Mouse (Mus musculus) spleen, adult 12 weeks (tissue): Measurements from ENCODE around the gene Antxr1.

Experiments
- DNase-seq: peaks from one replicate; pipeline ENCODE4 v3.0.0; 2022; ENCODE audit warnings: low spot score

Gene Antxr1

GRCm38 (mm10) chr6:87250701-87251100 is 84.9 kb downstream of the Antxr1 start:
- no peak for DNase-seq

DNA sequence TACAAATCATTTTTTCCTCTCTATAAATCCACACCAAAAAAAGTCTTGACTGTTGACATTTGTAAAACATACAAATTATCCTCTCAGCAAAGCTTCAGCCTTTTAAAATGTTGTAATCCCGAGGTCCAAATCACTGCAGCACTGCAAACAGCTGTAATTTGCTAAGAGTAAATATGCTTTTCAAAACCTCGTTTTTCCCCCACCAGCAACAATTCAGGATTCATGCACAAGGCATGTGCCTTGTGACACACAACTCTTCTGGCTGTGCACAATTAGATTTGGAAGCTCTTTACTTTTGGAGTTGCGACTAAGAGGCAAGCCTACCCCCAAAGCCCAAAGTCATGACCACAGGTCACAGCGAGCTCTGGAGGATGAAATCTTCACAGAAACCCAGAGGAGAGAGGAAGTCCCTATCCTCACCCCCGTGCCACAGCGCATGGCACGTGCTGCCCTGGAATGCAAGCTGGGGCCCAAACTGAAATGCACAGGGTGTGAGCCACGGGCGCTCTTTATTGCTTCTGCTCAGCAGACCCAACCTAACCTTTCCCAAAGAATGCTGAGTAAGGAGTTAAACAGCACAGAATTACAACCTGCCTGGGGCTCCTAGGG is 87.3 kb downstream of the Antxr1 start:
- no peak for DNase-seq

DNA sequence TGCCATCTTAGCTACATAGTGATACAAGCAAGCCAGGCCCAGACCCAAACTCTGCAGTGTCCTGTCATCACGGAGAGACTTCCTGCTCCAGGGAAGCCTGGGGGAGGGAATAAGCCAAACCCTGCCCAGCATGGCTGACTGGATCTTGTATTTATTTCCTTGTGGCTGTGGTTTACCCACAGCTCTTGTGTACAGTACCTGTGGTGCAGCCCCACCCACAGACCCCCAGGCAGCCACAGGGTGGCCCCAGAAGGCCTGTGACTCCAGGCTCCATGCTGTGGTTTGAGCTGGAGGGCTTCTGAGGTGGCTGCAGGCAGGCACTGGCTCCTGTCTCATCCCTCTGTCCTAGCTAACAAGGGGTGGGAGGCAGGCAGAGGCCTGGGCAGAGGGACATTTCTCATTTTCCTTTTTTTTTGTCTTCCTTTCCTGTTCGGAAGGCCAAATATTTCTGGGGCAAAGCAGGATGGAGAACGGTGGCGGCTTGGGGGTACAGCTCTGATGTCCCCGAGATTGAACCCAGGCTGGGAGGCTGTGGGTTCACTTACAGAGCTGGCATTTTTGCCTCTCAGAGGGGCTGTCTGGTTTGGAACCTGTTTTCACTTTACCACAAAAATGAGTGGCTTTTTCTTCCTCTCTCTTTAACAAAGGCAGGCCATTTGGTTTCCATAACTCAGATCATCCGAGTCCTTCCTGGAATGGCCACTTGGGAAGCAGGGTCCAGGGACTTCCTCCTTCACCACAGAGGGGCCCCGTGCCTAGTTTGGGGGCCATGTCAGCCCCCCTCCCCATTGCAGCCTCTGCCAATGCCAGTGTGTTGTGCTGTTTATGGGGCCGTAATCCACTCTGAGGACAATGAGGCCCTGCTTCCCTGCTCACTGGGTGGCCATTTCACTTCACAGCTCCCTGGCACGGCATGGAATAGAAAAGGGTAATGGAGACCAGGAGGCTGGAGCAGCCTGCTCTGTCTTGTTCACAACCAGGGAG is 91.2 kb downstream of the Antxr1 start:
- no peak for DNase-seq

DNA sequence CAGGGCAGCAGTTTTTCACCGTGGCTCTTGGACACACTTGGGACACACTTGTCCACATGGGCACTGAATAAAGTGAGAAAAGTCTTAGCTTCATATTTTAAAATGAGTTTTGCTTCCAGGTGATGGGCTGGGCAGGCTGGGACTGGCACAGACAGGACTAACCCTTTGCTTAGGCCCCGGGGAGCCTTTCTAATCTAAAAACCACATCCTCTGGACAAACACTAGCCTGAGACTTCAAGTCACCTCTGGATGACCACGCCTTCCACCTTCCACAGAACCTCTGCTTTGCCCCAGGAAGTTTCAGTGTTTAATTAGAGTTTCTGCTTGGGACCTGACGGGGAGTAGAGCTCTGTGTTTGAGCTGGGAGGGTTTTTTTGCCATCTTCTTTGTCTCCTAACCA is 98.4 kb downstream of the Antxr1 start:
- DNase-seq = no peak

- DNase-seq = no peak
Observed at GRCm38 (mm10) chr6:87236061-87236460, 99.6 kb downstream of the Antxr1 start.

- no peak for DNase-seq
Observed at GRCm38 (mm10) chr6:87233111-87233510, 102.5 kb downstream of the Antxr1 start.

- DNase-seq = no peak
Observed at GRCm38 (mm10) chr6:87230041-87230440, 105.6 kb downstream of the Antxr1 start.

GRCm38 (mm10) chr6:87227940-87228339 is 107.7 kb downstream of the Antxr1 start:
- DNase-seq = no peak

- DNase-seq = no peak
Observed at GRCm38 (mm10) chr6:87226315-87226714, 109.3 kb downstream of the Antxr1 start.

DNA sequence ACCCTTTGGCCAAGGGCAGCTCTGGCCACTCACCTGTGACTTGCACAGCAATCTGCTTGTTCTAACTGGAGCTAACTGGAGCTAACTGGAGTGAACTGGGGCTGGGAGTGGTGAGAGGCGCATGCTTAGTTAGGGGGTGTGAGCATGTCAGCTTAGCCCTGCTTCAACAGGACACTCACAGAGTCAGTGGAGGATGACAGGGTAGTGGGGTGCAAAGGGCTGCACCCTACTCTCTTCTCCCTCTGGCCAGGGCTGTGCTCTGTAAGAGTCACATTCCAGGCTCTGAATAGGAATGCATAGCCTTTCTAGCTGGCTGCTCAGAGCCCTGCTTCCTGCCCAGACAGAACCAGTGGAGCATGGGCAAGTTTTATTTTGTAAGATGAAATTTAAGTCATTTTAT is 110.3 kb downstream of the Antxr1 start:
- DNase-seq = no peak

GRCm38 (mm10) chr6:87222854-87223631 is 112.6 kb downstream of the Antxr1 start:
- no peak for DNase-seq

DNA sequence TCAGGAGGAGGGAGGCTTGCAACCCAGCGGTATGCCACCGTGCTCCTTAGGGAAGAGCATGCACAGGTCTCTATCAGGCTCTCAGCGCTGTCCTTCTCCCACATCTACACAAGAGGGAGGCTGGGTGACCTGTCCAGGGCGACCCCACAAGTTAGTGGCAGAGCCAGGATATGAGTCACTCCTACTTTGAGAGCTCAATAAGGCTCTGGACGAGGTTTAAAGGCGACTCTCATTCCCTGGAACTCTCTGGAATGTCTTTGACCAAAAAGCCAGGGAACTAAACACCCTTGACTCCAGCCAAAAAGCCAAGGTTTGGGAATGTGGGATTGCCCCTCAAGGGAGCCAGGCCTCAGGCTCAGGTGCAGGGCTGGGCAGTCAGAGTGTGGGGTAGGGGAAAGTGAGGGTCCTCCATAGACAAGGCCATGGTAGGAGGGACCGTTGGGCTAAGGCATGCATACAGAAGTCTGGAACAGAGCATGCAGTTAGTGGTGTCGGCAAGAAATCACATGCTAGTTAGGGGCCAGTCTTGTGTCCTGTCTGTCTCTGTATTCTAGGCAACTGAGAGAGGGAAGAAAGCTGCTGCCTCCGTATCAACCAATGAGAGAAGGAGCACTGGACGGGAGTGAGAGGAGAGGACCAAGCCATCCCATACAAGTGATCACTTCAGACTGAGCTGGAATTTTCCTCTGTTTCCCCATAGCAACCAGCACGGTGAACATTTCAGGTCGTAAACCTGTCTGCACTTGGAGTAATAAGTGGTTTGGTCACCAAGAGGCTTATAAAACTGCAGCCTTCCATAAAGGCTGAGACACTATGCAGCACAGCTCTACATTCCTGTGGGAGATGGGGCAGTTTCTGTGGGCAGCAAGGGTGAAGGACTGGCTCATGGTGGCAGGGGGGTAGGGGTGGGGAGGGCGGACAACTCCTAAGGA is 116.3 kb downstream of the Antxr1 start:
- DNase-seq = no peak

DNA sequence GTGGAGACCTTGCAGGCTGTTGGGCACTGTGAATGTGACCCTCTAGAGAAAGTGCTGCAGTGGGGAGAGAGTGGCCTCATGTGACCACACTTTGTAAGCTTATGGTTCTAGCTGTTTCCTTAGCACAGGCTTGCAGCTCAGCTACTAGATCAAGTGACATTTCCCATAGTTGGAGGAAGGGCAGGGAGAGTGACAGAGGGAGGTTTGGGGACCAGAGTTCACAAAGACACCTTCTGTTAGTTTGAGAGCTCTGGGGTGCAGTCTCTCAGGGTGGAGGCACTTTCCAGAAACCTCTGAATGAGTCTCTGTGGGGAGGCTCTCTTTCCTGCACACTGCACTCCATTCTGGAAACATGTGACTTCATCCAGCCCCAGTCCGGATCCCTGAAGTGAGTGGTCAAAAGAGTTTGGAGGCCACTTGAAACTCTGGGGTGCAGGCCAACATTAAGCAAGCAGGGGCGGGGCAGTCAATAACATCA is 119.5 kb downstream of the Antxr1 start:
- no peak for DNase-seq

GRCm38 (mm10) chr6:87213262-87213661 is 122.4 kb downstream of the Antxr1 start:
- DNase-seq = no peak

GRCm38 (mm10) chr6:87211551-87211950 is 124.1 kb downstream of the Antxr1 start:
- DNase-seq = no peak

GRCm38 (mm10) chr6:87207373-87207982 is 128.1 kb downstream of the Antxr1 start:
- no peak for DNase-seq

GRCm38 (mm10) chr6:87206790-87207189 is 128.8 kb downstream of the Antxr1 start:
- DNase-seq = no peak

GRCm38 (mm10) chr6:87203467-87203866 is 132.2 kb downstream of the Antxr1 start:
- no peak for DNase-seq

DNA sequence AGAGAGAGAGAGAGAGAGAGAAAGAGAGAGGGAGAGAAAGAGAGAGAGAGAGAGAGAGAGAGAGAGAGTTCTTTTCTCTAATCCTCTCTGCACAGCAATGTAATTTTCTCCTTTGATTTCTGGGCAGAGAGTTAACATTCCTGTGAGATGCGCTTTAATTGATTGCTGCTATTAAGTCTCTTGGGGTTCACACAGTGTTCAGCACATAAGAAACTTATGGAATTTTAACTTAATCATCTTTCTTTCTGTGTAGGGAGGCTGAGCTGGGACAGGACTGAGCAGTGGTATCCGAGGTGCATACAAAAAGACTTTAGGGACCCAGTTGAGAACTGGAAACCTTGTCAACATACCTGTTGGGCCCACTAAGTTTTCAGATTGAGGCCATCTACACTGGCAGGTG is 132.6 kb downstream of the Antxr1 start:
- no peak for DNase-seq

DNA sequence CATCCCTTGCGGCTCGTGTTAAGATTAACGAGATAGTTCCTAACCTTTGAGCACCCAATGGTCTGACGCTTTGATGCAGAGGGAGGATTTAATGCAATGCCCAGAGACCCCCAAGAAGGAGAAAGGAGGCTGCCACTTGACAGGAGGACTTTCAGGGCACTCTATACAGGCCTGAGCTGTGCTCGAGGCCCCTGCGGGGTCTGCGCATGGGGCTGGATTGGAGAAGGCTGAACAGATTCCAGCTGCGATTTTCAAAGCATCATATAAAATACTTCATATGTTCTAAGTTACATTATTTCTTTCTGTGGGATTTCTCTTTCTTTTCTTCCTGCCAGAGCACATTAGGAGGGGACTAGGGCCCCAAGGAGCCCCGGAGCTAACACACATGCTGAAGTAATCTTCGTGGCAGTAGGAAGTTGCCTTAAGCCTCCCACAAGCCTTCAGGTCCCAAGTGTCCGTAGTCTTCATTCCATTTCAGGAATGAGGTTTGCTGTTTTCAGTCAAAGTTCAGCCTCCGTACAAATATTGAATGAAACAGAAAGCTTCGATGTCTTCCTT is 133.5 kb downstream of the Antxr1 start:
- DNase-seq = no peak

DNA sequence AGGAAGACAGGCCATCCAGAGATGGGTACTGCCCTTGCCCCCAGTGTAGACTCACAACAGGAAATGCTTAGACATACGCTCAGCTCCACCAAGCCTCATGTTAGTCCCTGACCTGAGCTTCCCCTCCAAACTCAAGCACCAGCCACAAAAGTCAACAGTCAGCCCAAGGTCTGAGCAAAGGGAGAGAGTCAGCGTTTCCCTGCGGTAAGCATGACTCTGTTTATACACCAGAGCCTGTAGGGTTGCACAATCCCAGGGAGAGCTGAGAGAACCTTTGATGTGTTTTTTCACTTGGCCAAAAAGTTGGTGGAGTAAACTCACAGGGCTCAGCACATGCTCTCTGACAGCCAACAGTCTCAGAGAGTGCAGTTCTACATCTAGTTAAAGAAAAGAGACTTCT is 145.9 kb downstream of the Antxr1 start:
- DNase-seq = no peak
